In the genomic region with DNA sequence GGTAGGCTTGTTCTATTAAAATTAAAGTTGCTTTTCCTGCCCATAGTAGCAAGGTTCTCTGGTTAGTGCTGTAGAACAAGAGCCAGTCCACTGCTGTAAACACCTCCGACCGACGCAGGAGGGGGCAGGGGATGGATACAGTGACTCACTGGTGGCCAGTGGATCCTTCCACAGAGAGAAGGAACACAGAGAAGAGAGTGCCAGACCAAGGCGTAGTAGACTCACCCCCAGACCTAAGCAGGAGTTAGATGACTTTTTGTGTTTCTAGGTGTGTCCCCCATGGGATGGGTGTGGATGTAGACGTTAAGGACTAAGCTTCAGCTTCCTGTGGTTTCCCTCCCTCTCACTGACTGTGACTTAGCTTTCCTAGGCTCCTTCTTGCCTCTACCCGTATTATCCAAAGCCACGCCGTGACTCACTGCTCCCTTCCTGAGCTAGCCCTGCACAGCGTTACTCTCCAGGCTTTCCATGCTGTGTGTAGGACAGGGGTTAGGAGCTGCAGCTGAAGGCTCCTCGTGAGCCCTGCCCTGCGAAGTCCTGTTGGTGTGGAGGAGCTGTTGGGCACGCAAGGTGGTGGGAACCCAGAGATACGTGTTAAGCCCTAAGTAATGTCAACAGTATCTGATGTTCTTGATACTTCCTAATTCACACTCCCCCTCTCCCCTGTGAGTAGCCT, we compare ENCODE assay signal across 11 mouse cellular contexts. TPM values are rescaled to one million over a fixed set of nuclear protein-coding genes. Genes with fewer than 3 reads are reported as not detected.
DNase-seq lines count a peak whose midpoint lies in the region; ATAC-seq lines count a peak whose summit lies in the region.
"Had no signal": no experiment of that assay in that cellular context is flagged by ENCODE, and none has a peak within 500 bp of the region (broad histone marks: within the 10 kb centered on the region; RNA-seq: fewer than 3 reads in every experiment).

No protein-coding gene starts in this region.

- 89% methylated on average over 13 of the region's 13 CpGs for WGBS in hindbrain, embryonic 13.5 days
- 78% methylated on average over 13 of the region's 13 CpGs for WGBS in hindbrain, embryonic 11.5 days

- H3K4me3 ChIP-seq in hindbrain, embryonic 13.5 days: no peak overlapping the region
- no peak overlapping the region for H3K4me3 ChIP-seq in hindbrain, embryonic 11.5 days (ENCODE audit: low read depth, low read length)
- H3K4me3 ChIP-seq: midbrain, embryonic 13.5 days had no signal

- no peaks in the 10 kb centered on the region for H3K36me3 ChIP-seq in hindbrain, embryonic 13.5 days
- no peaks in the 10 kb centered on the region for H3K36me3 ChIP-seq in hindbrain, embryonic 11.5 days (ENCODE audit: control insufficient read depth, insufficient read depth, low read length)
- H3K36me3 ChIP-seq: midbrain, embryonic 13.5 days had no signal

- H3K4me2 ChIP-seq in hindbrain, embryonic 13.5 days: no peak overlapping the region
- H3K4me2 ChIP-seq in hindbrain, embryonic 11.5 days (replicated peaks; ENCODE audit: low read depth, low read length): no peak overlapping the region
- H3K4me2 ChIP-seq: midbrain, embryonic 13.5 days had no signal

- no peak for DNase-seq in hindbrain, embryonic 11.5 days (ENCODE audit: low spot score)
- DNase-seq in 3T3-L1 (ENCODE audit: low read depth, low spot score): peak; percentile 91
- DNase-seq in fibroblast of lung, adult 2 months (ENCODE audit: low read depth): peak; percentile 54
- no peak for DNase-seq in spleen, postnatal 36 days (ENCODE audit: low spot score in 2 of 2)
- DNase-seq in gastrocnemius, postnatal 4 days (ENCODE audit: low spot score in 2 of 2): no peak
- DNase-seq: heart, adult 11 months; layer of hippocampus, adult 9-11 months; thymus, postnatal 14 days had no signal

- no peak for ATAC-seq in hindbrain, embryonic 13.5 days (ENCODE audit: low FRiP score)
- ATAC-seq in hindbrain, embryonic 11.5 days (ENCODE audit: low FRiP score): no peak
- peak; percentile 17 for ATAC-seq in CD4-positive, CD25-positive, alpha-beta regulatory T cell, adult 4 months
- ATAC-seq: midbrain, embryonic 13.5 days had no signal

- no peaks in the 10 kb centered on the region for H3K9me3 ChIP-seq in hindbrain, embryonic 13.5 days
- no peaks in the 10 kb centered on the region for H3K9me3 ChIP-seq in hindbrain, embryonic 11.5 days (ENCODE audit: control insufficient read depth, low read length)
- H3K9me3 ChIP-seq: midbrain, embryonic 13.5 days had no signal

- no peaks in the 10 kb centered on the region for H3K27me3 ChIP-seq in hindbrain, embryonic 13.5 days
- no peaks in the 10 kb centered on the region for H3K27me3 ChIP-seq in hindbrain, embryonic 11.5 days (ENCODE audit: control insufficient read depth, insufficient read depth, low read length)
- H3K27me3 ChIP-seq: midbrain, embryonic 13.5 days had no signal

- H3K9ac ChIP-seq in hindbrain, embryonic 13.5 days: no peak overlapping the region
- H3K9ac ChIP-seq in hindbrain, embryonic 11.5 days (ENCODE audit: low read depth, low read length): no peak overlapping the region
- H3K9ac ChIP-seq: midbrain, embryonic 13.5 days had no signal

- peak overlapping the region; percentile 55; the same call in 1 of the 2 replicates for H3K27ac ChIP-seq in hindbrain, embryonic 13.5 days
- no peak overlapping the region for H3K27ac ChIP-seq in hindbrain, embryonic 11.5 days (ENCODE audit: low read depth, low read length)
- H3K27ac ChIP-seq: midbrain, embryonic 13.5 days had no signal

- peaks cover 64% of the 10 kb centered on the region for H3K4me1 ChIP-seq in hindbrain, embryonic 13.5 days (replicated peaks)
- H3K4me1 ChIP-seq in hindbrain, embryonic 11.5 days (replicated peaks; ENCODE audit: control insufficient read depth, insufficient read depth, low read length): no peaks in the 10 kb centered on the region

RNA-seq across cellular contexts. Expression of a gene that starts 52.6 kb away (rescaled TPM):
- polyA plus RNA-seq in hindbrain, embryonic 13.5 days (2015; fragmentation: Nextera tagmentation; extraction: Ambion mirVana): 15.3 and 16.3 TPM in 2 replicates
- polyA plus RNA-seq in hindbrain, embryonic 11.5 days (2014; fragmentation: Nextera tagmentation; extraction: Ambion mirVana): 12.5 and 16.1 TPM in 2 replicates
- polyA plus RNA-seq in CD4-positive, CD25-positive, alpha-beta regulatory T cell, adult 4 months (2017; shearing (Covaris generic)): 10 to 100 TPM; 22.0 to 25.3 TPM
- 10 to 100 TPM; 38.6 to 42.3 TPM for total RNA-seq in gastrocnemius, postnatal 4 days (2021)

Comparison
In these comparisons a context has a peak if more than half of its experiments do, and no peak if none do; other contexts are left out.
1. DNase-seq: peak in 3T3-L1 (single experiment) and fibroblast of lung, adult 2 months (single experiment); none in hindbrain, embryonic 11.5 days (single experiment), spleen, postnatal 36 days (0 of 2) and gastrocnemius, postnatal 4 days (0 of 2).